Mouse (Mus musculus) limb, embryonic 10.5 days (tissue): ENCODE measurements around the gene Des. TPM values are rescaled to one million over a fixed set of nuclear protein-coding genes. Genes with fewer than 3 reads are reported as not detected.

Experiments
- DNase-seq: peaks from one replicate; pipeline ENCODE4 v3.0.0-alpha.2; 2017; ENCODE audit warnings: low spot score
- H3K27ac ChIP-seq: fragments of 300-500 bp; sonication (generic); 2 replicates; pipeline ENCODE4 v1.5.1; 2016; ENCODE audit warnings: mild to moderate bottlenecking
- H3K27me3 ChIP-seq: fragments of 300-500 bp; sonication (generic); 2 replicates; pipeline ENCODE4 v1.6.1; 2016; ENCODE audit warnings: low read depth, mild to moderate bottlenecking; ENCODE audit not compliant: poor library complexity, severe bottlenecking
- H3K36me3 ChIP-seq: fragments of 300-500 bp; sonication (generic); 2 replicates; pipeline ENCODE4 v1.6.1; 2016; ENCODE audit warnings: mild to moderate bottlenecking, moderate library complexity
- H3K4me1 ChIP-seq: fragments of 300-500 bp; sonication (generic); 2 replicates; pipeline ENCODE4 v1.6.1; 2016
- H3K4me3 ChIP-seq: fragments of 300-500 bp; sonication (generic); 2 replicates; pipeline ENCODE4 v1.5.1; 2016; ENCODE audit warnings: mild to moderate bottlenecking, moderate library complexity
- H3K9me3 ChIP-seq: fragments of 300-500 bp; sonication (generic); replicated peaks from 2 replicates; pipeline ENCODE4 v1.6.1; 2016; ENCODE audit warnings: mild to moderate bottlenecking
- WGBS: fragments of 180-500 bp; shearing (Covaris S2); methylation state at CpG from one replicate; pipeline ENCODE4 v1.1.7; 2016; 5-methylcytosine and 5-hydroxymethylcytosine counted together
- polyA plus RNA-seq: library from polyadenylated mRNA; unstranded; fragments of >200 nt; fragmentation: Nextera tagmentation; extraction: Ambion mirVana; gene quantifications from 2 replicates; pipeline ENCODE4 v1.2.1, GENCODE M21; 2016

Des gene
- polyA plus RNA-seq, 1 experiment from 2014 or later, result 6.2 TPM

DNA sequence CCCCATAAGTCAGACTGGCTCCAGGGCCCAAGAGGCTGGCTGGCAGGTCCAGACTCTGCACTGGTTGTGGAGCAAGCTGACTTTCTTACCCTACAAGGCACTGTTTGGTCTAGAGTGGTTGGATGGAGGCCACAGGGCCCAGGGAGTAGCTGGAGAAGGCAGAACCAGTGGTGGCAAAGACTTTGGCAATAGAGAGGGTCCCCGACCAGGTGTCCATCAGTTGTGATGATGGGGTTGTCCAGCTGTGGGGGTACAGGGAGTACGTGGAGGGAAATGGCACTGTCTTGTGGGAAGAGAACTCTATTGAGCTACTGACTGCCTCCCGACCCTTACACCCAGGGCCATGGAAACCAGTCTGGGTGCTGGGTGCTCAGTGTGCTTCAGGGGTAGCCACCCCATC is 33.7 kb downstream of the Des start:
- Histone ChIP-seq H3K4me3 (no peak overlapping the region), H3K4me1 (peaks cover 24% of the 10 kb centered on the region), H3K27me3 (peaks cover 20% of the 10 kb centered on the region), H3K27ac (no peak overlapping the region), H3K36me3 (peaks cover 37% of the 10 kb centered on the region), H3K9me3 (no peaks in the 10 kb centered on the region)
- 89% methylated on average over 3 of the region's 3 CpGs for WGBS
- DNase-seq, result no peak

GRCm38 (mm10) chr1:75398761-75399402 is 38.8 kb downstream of the Des start:
- 7% methylated on average over 9 of the region's 9 CpGs for WGBS
- Histone ChIP-seq H3K9me3 (no peaks in the 10 kb centered on the region), H3K36me3 (peaks cover 48% of the 10 kb centered on the region), H3K4me1 (peaks cover 36% of the 10 kb centered on the region), H3K27ac (peak overlapping the region; percentile 89), H3K27me3 (no peaks in the 10 kb centered on the region), H3K4me3 (peak overlapping the region; percentile 45)
- peak; percentile 82 for DNase-seq

GRCm38 (mm10) chr1:75399755-75400492 is 39.8 kb downstream of the Des start:
- H3K9me3 ChIP-seq, result no peaks in the 10 kb centered on the region
- no peaks in the 10 kb centered on the region for H3K27me3 ChIP-seq
- peak; percentile 86 for DNase-seq
- peak overlapping the region; percentile 45 for H3K4me3 ChIP-seq
- H3K4me1 ChIP-seq, result peaks cover 40% of the 10 kb centered on the region
- WGBS, result 5% methylated on average over 15 of the region's 15 CpGs
- H3K36me3 ChIP-seq, result peaks cover 57% of the 10 kb centered on the region
- peak overlapping the region; percentile 89 for H3K27ac ChIP-seq

GRCm38 (mm10) chr1:75400493-75401115 is 40.5 kb downstream of the Des start:
- Histone ChIP-seq H3K27ac (peak overlapping the region; percentile 89), H3K9me3 (no peaks in the 10 kb centered on the region), H3K36me3 (peaks cover 57% of the 10 kb centered on the region), H3K4me1 (peaks cover 40% of the 10 kb centered on the region), H3K27me3 (no peaks in the 10 kb centered on the region), H3K4me3 (peak overlapping the region; percentile 45)
- WGBS, result 34% methylated on average over 6 of the region's 6 CpGs
- no peak for DNase-seq

DNA sequence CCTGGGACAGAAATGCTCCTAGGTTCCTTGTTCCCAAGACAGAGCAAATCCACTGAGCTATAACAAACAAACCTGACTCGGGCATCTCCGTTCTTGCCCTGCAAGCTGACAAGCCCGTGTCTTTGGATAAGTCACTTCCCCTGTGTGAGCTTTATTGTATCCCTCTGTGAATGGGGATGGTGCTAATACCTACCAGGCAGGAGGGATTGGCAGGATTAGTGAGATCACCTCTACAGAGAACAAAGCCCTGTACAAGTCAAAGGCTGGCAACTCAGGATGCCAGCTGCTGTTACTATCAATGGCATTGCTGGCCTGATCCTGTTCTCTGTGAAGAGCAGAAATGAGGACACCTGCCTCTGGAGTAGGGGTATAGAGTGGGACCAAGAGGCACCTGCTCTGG is 45.4 kb downstream of the Des start:
- H3K4me3 ChIP-seq, result no peak overlapping the region
- H3K9me3 ChIP-seq, result no peaks in the 10 kb centered on the region
- H3K4me1 ChIP-seq, result peaks cover 14% of the 10 kb centered on the region
- no peak overlapping the region for H3K27ac ChIP-seq
- no peaks in the 10 kb centered on the region for H3K27me3 ChIP-seq
- 84% methylated on average over 3 of the region's 3 CpGs for WGBS
- DNase-seq, result no peak
- H3K36me3 ChIP-seq, result peaks cover 80% of the 10 kb centered on the region

GRCm38 (mm10) chr1:75406173-75406572 is 46.0 kb downstream of the Des start:
- WGBS, result 94% methylated on average over 15 of the region's 15 CpGs
- Histone ChIP-seq H3K4me1 (peaks cover 8% of the 10 kb centered on the region), H3K27me3 (no peaks in the 10 kb centered on the region), H3K9me3 (no peaks in the 10 kb centered on the region), H3K27ac (no peak overlapping the region), H3K4me3 (no peak overlapping the region), H3K36me3 (peaks cover 76% of the 10 kb centered on the region)
- DNase-seq, result no peak

GRCm38 (mm10) chr1:75407056-75407455 is 46.9 kb downstream of the Des start:
- Histone ChIP-seq H3K4me1 (0 out of 2 replicates have a peak, but pooled peaks cover 3% of the 10 kb centered on the region), H3K9me3 (no peaks in the 10 kb centered on the region), H3K27ac (no peak overlapping the region; the same call in 1 of the 2 replicates), H3K27me3 (no peaks in the 10 kb centered on the region), H3K36me3 (peaks cover 67% of the 10 kb centered on the region), H3K4me3 (no peak overlapping the region)
- WGBS, result 95% methylated on average over 9 of the region's 9 CpGs
- DNase-seq, result no peak

DNA sequence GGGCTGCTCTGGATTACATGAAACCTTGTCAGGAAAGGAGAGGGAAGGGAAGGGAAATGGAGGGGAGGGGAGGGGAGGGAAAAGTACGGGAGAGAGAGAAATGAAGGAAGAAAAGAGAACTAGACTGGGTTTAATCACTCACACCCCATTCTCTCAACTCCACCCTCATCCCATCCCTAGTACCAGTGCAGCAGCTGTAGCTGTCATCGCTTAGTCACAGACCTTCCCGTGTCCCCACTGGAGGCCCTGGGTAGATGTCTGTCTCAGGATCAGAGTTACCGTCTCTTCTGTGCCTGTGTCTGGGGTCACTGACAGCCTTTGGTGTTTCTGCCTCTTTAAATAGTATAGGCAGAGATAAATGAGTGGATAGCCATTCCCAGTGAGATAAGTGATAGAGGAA is 48.1 kb downstream of the Des start:
- Histone ChIP-seq H3K9me3 (no peaks in the 10 kb centered on the region), H3K27me3 (no peaks in the 10 kb centered on the region), H3K27ac (no peak overlapping the region), H3K4me3 (no peak overlapping the region), H3K4me1 (peaks cover 7% of the 10 kb centered on the region), H3K36me3 (peaks cover 56% of the 10 kb centered on the region)
- 82% methylated on average over 4 of the region's 4 CpGs for WGBS
- no peak for DNase-seq

DNA sequence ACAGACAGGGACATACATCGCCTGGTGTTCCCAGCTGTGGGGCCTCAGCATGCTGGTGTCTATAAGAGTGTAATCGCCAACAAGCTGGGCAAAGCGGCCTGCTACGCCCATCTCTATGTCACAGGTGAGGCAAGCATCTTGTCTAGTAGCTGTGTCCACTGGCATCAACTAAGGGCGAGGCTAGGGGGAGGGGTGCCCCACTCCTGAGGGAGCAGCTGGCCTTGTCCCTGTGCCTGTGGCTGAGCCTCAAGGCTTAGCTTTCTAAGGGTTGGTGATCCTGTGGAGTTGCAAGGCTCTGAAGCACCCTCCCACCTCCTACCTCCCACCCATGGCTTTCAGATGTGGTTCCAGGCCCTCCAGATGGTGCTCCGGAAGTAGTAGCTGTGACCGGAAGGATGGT is 49.8 kb downstream of the Des start:
- WGBS, result 92% methylated on average over 7 of the region's 7 CpGs
- Histone ChIP-seq H3K9me3 (no peaks in the 10 kb centered on the region), H3K27ac (0 out of 2 replicates have a peak overlapping the region, but pooled peaks have one; percentile 11), H3K4me3 (no peak overlapping the region), H3K27me3 (no peaks in the 10 kb centered on the region), H3K4me1 (peaks cover 10% of the 10 kb centered on the region), H3K36me3 (peaks cover 48% of the 10 kb centered on the region)
- DNase-seq, result no peak

GRCm38 (mm10) chr1:75412196-75412595 is 52.1 kb downstream of the Des start:
- WGBS, result 96% methylated on average over 3 of the region's 3 CpGs
- H3K4me1 ChIP-seq, result peaks cover 10% of the 10 kb centered on the region
- no peak overlapping the region for H3K4me3 ChIP-seq
- H3K27ac ChIP-seq, result no peak overlapping the region
- no peaks in the 10 kb centered on the region for H3K27me3 ChIP-seq
- peaks cover 47% of the 10 kb centered on the region for H3K36me3 ChIP-seq
- DNase-seq, result no peak
- H3K9me3 ChIP-seq, result no peaks in the 10 kb centered on the region

DNA sequence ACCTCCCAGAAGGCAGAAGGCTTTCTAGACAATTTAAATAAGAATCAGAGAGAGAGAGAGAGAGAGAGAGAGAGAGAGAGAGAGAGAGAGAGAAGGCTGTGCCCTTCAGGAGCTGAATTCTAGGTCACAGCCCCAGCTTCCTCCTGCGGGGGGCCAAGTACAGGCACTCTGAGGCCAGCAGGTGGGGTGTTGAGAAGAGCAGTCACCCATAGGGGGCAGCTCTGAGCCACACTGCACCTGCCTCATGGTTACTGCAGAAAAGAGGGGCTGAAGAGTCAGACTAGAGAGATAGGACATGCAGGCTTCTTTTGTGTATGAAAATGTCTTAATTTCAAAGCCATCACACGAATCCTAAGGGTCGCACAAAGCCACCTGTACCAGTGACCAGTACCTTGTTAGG is 53.6 kb downstream of the Des start:
- no peaks in the 10 kb centered on the region for H3K27me3 ChIP-seq
- no peak overlapping the region for H3K4me3 ChIP-seq
- H3K27ac ChIP-seq, result no peak overlapping the region
- no peaks in the 10 kb centered on the region for H3K9me3 ChIP-seq
- no peak for DNase-seq
- H3K36me3 ChIP-seq, result peaks cover 43% of the 10 kb centered on the region
- 60% methylated on average over 3 of the region's 3 CpGs for WGBS
- H3K4me1 ChIP-seq, result peaks cover 10% of the 10 kb centered on the region
